Mouse (Mus musculus): Measurements from ENCODE around the gene Them7. TPM values are rescaled to one million over a fixed set of nuclear protein-coding genes. Genes with fewer than 3 reads are reported as not detected.

Them7 gene
- polyA plus RNA-seq, 1 experiment from 2014 or later, result 0.17 TPM

DNA sequence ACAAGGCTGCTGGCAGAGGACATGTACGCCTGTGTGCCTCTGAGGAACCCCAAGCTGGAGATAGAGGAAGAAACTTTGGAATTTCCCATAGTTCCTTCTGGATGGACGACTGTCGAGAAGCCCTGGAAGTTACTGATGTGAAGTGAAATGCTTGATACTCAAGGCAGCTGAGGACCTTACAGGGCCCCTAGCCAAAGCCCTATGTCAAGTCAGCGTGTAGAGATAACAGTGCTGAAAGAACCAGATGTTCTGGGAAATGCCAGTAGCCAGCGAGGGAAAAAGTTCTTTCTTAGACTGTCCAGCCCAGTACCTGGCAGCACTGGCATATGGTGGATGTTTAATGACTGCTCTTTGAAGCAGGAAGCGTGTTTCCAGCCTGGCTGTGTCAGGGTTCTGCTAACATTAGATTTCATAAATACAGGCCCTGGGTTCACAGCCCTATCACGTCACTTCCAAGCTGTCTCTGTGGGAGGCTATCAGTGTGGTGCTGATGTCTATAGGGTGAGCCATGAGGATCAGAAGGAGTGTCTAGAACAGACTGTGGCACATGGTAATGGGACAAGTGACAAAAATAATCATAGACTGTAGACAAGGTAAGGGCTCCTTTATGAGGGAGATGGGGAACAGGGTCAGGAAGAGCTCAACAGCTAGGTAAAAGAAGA lies 2.3 kb downstream of the Them7 start:
- DNase-seq (ENCODE audit: low spot score) (no peak), ATAC-seq (ENCODE audit: low FRiP score) (no peak)
- WGBS, result 60% methylated on average over 7 of the region's 7 CpGs
- Histone ChIP-seq H3K27ac (ENCODE audit: low read depth, low read length) (no peak overlapping the region), H3K4me1 (replicated peaks; ENCODE audit: control insufficient read depth, insufficient read depth, low read length) (peaks cover 4% of the 10 kb centered on the region; the same call in 1 of the 2 replicates), H3K4me3 (ENCODE audit: low read depth, low read length) (no peak overlapping the region), H3K9ac (ENCODE audit: low read depth, low read length) (no peak overlapping the region), H3K27me3 (ENCODE audit: control insufficient read depth, insufficient read depth, low read length) (peaks cover 8% of the 10 kb centered on the region; the same call in 1 of the 2 replicates), H3K9me3 (ENCODE audit: control insufficient read depth, low read length) (no peaks in the 10 kb centered on the region), H3K36me3 (ENCODE audit: control insufficient read depth, insufficient read depth, low read length) (no peaks in the 10 kb centered on the region), H3K4me2 (replicated peaks; ENCODE audit: low read depth, low read length) (no peak overlapping the region)

DNA sequence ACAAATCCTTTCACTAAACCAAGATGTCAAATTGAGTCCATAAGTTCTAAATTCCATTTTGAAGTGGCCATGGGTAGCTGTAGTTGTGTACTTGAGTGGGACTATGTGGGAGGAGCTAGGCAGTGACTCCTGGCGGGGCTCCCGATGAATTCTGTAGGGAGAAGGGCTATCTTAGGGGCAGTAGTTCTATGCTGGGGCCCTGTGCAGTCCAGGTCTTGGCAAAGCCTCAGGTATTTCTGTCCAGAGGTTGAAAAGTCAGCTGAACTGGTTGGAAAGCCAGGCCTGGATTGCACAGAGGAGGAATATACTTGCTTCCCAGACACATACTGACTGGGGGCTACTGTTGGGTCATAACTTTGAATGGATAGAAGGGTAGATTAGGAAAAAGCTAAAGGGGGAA lies 4.3 kb downstream of the Them7 start:
- no peak overlapping the region for H3K4me3 ChIP-seq (ENCODE audit: low read depth, low read length)
- no peak for DNase-seq (ENCODE audit: low spot score)
- WGBS, result 74% methylated on average over 2 of the region's 2 CpGs
- H3K27me3 ChIP-seq (ENCODE audit: control insufficient read depth, insufficient read depth, low read length), result peaks cover 8% of the 10 kb centered on the region; the same call in 1 of the 2 replicates
- H3K9me3 ChIP-seq (ENCODE audit: control insufficient read depth, low read length), result no peaks in the 10 kb centered on the region
- peaks cover 4% of the 10 kb centered on the region; the same call in 1 of the 2 replicates for H3K4me1 ChIP-seq (replicated peaks; ENCODE audit: control insufficient read depth, insufficient read depth, low read length)
- ATAC-seq (ENCODE audit: low FRiP score), result no peak
- no peaks in the 10 kb centered on the region for H3K36me3 ChIP-seq (ENCODE audit: control insufficient read depth, insufficient read depth, low read length)
- H3K9ac ChIP-seq (ENCODE audit: low read depth, low read length), result no peak overlapping the region
- H3K27ac ChIP-seq (ENCODE audit: low read depth, low read length), result no peak overlapping the region
- no peak overlapping the region for H3K4me2 ChIP-seq (replicated peaks; ENCODE audit: low read depth, low read length)

- no peak for ATAC-seq (ENCODE audit: low FRiP score)
- H3K4me1 ChIP-seq (replicated peaks; ENCODE audit: control insufficient read depth, insufficient read depth, low read length), result no peaks in the 10 kb centered on the region; the same call in 1 of the 2 replicates
- 0% methylated on average over 1 of the region's 1 CpGs for WGBS
- H3K4me3 ChIP-seq (ENCODE audit: low read depth, low read length), result no peak overlapping the region
- H3K27me3 ChIP-seq (ENCODE audit: control insufficient read depth, insufficient read depth, low read length), result 0 out of 2 replicates have a peak, but pooled peaks cover 3% of the 10 kb centered on the region
- DNase-seq (ENCODE audit: low spot score), result peak; percentile 84
- no peak overlapping the region for H3K4me2 ChIP-seq (replicated peaks; ENCODE audit: low read depth, low read length)
- no peak overlapping the region for H3K27ac ChIP-seq (ENCODE audit: low read depth, low read length)
- no peak overlapping the region for H3K9ac ChIP-seq (ENCODE audit: low read depth, low read length)
- H3K9me3 ChIP-seq (ENCODE audit: control insufficient read depth, low read length), result no peaks in the 10 kb centered on the region
- H3K36me3 ChIP-seq (ENCODE audit: control insufficient read depth, insufficient read depth, low read length), result no peaks in the 10 kb centered on the region
Observed at GRCm38 (mm10) chr2:105230333-105230732, 6.2 kb downstream of the Them7 start.

DNA sequence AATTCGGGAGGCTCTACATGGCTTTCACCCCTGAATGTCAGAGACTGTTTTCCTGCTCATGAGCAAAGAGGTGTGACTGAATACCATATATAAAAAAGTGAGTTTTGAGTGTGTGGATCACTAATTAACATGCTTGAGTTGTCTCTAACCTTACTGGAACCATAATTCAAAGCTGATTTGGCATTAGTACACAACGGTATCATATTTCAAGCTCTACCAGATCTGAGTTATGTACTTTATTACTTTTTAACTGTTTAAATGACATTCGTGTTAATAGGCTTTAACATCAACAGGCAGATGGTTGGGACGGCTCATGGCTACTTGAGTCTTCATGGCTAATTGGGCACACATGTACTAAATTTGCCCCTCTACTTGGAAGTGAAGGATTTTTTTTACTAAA lies 8.3 kb downstream of the Them7 start:
- Histone ChIP-seq H3K4me3 (ENCODE audit: low read depth, low read length) (no peak overlapping the region), H3K36me3 (ENCODE audit: control insufficient read depth, insufficient read depth, low read length) (no peaks in the 10 kb centered on the region), H3K27me3 (ENCODE audit: control insufficient read depth, insufficient read depth, low read length) (no peaks in the 10 kb centered on the region), H3K9ac (ENCODE audit: low read depth, low read length) (no peak overlapping the region), H3K4me1 (replicated peaks; ENCODE audit: control insufficient read depth, insufficient read depth, low read length) (no peaks in the 10 kb centered on the region), H3K4me2 (replicated peaks; ENCODE audit: low read depth, low read length) (no peak overlapping the region), H3K9me3 (ENCODE audit: control insufficient read depth, low read length) (no peaks in the 10 kb centered on the region), H3K27ac (ENCODE audit: low read depth, low read length) (no peak overlapping the region)
- DNase-seq (ENCODE audit: low spot score) (no peak), ATAC-seq (ENCODE audit: low FRiP score) (no peak)
- 75% methylated on average over 4 of the region's 4 CpGs for whole genome bisulfite sequencing

GRCm38 (mm10) chr2:105234278-105234677 lies 10.2 kb downstream of the Them7 start:
- WGBS, result 74% methylated on average over 6 of the region's 6 CpGs
- DNase-seq (ENCODE audit: low spot score) (no peak), ATAC-seq (ENCODE audit: low FRiP score) (no peak)
- H3K27ac ChIP-seq (ENCODE audit: low read depth, low read length), result no peak overlapping the region
- no peaks in the 10 kb centered on the region for H3K4me1 ChIP-seq (replicated peaks; ENCODE audit: control insufficient read depth, insufficient read depth, low read length)
- H3K9me3 ChIP-seq (ENCODE audit: control insufficient read depth, low read length), result no peaks in the 10 kb centered on the region
- no peak overlapping the region for H3K4me2 ChIP-seq (replicated peaks; ENCODE audit: low read depth, low read length)
- H3K27me3 ChIP-seq (ENCODE audit: control insufficient read depth, insufficient read depth, low read length), result no peaks in the 10 kb centered on the region
- H3K4me3 ChIP-seq (ENCODE audit: low read depth, low read length), result no peak overlapping the region
- H3K9ac ChIP-seq (ENCODE audit: low read depth, low read length), result no peak overlapping the region
- no peaks in the 10 kb centered on the region for H3K36me3 ChIP-seq (ENCODE audit: control insufficient read depth, insufficient read depth, low read length)

DNA sequence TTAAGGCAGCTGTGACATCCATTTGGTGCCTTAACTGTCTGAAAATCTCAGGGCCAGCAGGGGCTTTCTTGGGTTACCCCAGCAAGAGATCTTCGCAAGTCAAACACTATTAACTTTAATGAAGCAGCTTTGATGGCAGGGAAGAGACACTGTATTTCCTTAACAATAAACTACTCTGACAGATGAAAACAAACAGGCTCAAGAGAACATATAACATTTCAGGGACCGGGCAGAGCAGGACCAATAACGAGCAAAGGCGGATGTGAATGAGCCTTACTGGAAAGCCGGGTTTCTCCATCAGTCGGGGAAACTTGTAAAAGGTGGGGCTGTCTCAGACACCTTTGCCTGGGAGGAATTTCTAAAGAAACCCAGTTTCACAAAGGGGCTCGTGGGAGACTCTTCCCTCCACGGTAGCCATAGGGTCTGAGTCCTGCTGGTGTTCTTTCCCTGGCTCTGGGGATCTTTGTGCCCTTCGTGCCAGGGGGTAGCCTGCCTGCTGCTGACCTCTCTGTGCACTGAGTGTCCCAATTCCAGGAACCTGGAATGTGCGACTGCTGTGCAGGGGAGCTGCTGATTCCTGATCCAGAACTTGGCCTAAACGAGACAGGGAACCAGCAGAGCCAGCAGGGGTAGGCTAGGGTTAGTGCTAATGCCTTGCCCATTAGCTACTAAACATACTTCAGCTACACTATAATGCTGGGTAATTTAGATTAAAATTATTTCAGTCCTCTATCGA lies 11.4 kb downstream of the Them7 start:
- Histone ChIP-seq H3K4me3 (ENCODE audit: low read depth, low read length) (no peak overlapping the region), H3K27me3 (ENCODE audit: control insufficient read depth, insufficient read depth, low read length) (no peaks in the 10 kb centered on the region), H3K9me3 (ENCODE audit: control insufficient read depth, low read length) (no peaks in the 10 kb centered on the region), H3K4me2 (replicated peaks; ENCODE audit: low read depth, low read length) (no peak overlapping the region), H3K27ac (ENCODE audit: low read depth, low read length) (no peak overlapping the region), H3K4me1 (replicated peaks; ENCODE audit: control insufficient read depth, insufficient read depth, low read length) (no peaks in the 10 kb centered on the region), H3K36me3 (ENCODE audit: control insufficient read depth, insufficient read depth, low read length) (no peaks in the 10 kb centered on the region), H3K9ac (ENCODE audit: low read depth, low read length) (no peak overlapping the region)
- 49% methylated on average over 12 of the region's 12 CpGs for WGBS
- no peak for ATAC-seq (ENCODE audit: low FRiP score)
- DNase-seq (ENCODE audit: low spot score), result no peak

DNA sequence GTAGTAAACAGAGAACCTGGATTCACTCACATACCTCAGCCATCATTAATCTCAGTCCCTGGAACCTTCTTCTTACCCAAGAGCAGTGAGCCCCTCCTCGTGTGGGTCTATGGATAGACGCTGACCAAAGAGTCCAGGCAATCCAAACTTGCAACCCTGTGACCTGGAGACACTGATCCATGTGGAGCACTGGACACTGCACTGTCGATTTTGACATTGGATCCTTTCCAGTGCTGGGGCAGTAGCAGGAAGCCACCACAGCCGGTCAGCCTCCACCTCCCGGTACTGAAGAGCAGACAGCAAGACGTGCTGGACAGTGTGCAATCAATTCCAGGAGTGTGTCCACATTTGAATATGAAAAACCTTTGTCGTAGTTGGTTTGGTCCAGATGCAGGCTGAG lies 13.3 kb downstream of the Them7 start:
- 56% methylated on average over 7 of the region's 7 CpGs for WGBS
- ATAC-seq (ENCODE audit: low FRiP score) (no peak), DNase-seq (ENCODE audit: low spot score) (no peak)

GRCm38 (mm10) chr2:105237841-105238240 lies 13.7 kb downstream of the Them7 start:
- 82% methylated on average over 2 of the region's 2 CpGs for WGBS
- H3K4me1 ChIP-seq (replicated peaks; ENCODE audit: control insufficient read depth, insufficient read depth, low read length), result no peaks in the 10 kb centered on the region
- H3K27ac ChIP-seq (ENCODE audit: low read depth, low read length), result no peak overlapping the region
- no peak for DNase-seq (ENCODE audit: low spot score)
- no peak overlapping the region for H3K9ac ChIP-seq (ENCODE audit: low read depth, low read length)
- ATAC-seq (ENCODE audit: low FRiP score), result no peak
- no peak overlapping the region for H3K4me2 ChIP-seq (replicated peaks; ENCODE audit: low read depth, low read length)
- no peaks in the 10 kb centered on the region for H3K36me3 ChIP-seq (ENCODE audit: control insufficient read depth, insufficient read depth, low read length)
- H3K27me3 ChIP-seq (ENCODE audit: control insufficient read depth, insufficient read depth, low read length), result no peaks in the 10 kb centered on the region
- H3K4me3 ChIP-seq (ENCODE audit: low read depth, low read length), result no peak overlapping the region
- no peaks in the 10 kb centered on the region for H3K9me3 ChIP-seq (ENCODE audit: control insufficient read depth, low read length)

More for the DNA sequence above, 13.3 kb downstream of the Them7 start:
- Histone ChIP-seq H3K36me3 (ENCODE audit: control insufficient read depth, insufficient read depth, low read length) (no peaks in the 10 kb centered on the region), H3K4me1 (replicated peaks; ENCODE audit: control insufficient read depth, insufficient read depth, low read length) (no peaks in the 10 kb centered on the region), H3K27me3 (ENCODE audit: control insufficient read depth, insufficient read depth, low read length) (no peaks in the 10 kb centered on the region), H3K4me3 (ENCODE audit: low read depth, low read length) (no peak overlapping the region), H3K9ac (ENCODE audit: low read depth, low read length) (no peak overlapping the region), H3K27ac (ENCODE audit: low read depth, low read length) (no peak overlapping the region), H3K9me3 (ENCODE audit: control insufficient read depth, low read length) (no peaks in the 10 kb centered on the region), H3K4me2 (replicated peaks; ENCODE audit: low read depth, low read length) (no peak overlapping the region)

- DNase-seq (ENCODE audit: low spot score), result peak; percentile 68
Observed at GRCm38 (mm10) chr2:105238775-105239174, 14.7 kb downstream of the Them7 start.

More at GRCm38 (mm10) chr2:105238775-105239174, 14.7 kb downstream of the Them7 start:
- Histone ChIP-seq H3K27me3 (ENCODE audit: control insufficient read depth, insufficient read depth, low read length) (no peaks in the 10 kb centered on the region), H3K4me1 (replicated peaks; ENCODE audit: control insufficient read depth, insufficient read depth, low read length) (no peaks in the 10 kb centered on the region), H3K9ac (ENCODE audit: low read depth, low read length) (no peak overlapping the region), H3K4me3 (ENCODE audit: low read depth, low read length) (no peak overlapping the region), H3K36me3 (ENCODE audit: control insufficient read depth, insufficient read depth, low read length) (no peaks in the 10 kb centered on the region), H3K4me2 (replicated peaks; ENCODE audit: low read depth, low read length) (no peak overlapping the region), H3K27ac (ENCODE audit: low read depth, low read length) (no peak overlapping the region), H3K9me3 (ENCODE audit: control insufficient read depth, low read length) (no peaks in the 10 kb centered on the region)
- ATAC-seq (ENCODE audit: low FRiP score), result peak; percentile 63
- WGBS, result 25% methylated on average over 3 of the region's 3 CpGs
